ENCODE assay signal across 25 mouse cellular contexts in the genomic region with DNA sequence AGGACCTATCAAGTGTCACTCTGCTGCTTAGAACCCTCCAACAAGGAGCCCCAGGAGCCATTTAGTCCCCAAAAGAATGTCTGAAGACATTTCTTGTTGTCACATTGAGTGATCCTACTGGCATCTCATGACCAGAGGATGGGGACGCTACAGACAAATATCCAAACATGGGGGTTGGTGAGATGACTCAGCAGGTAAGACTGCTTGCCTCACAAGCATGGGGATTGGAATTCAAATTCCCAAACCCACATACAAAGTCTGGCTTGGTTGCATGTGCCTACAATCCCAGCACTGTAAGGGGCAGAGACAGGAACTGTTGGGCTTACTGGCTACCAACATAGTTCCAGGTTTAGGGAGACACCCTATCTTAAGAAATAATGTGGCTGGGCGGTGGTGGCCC. TPM values are rescaled to one million over a fixed set of nuclear protein-coding genes. Genes with fewer than 3 reads are reported as not detected.
"Had no signal": no experiment of that assay in that cellular context is flagged by ENCODE, and none has a peak within 500 bp of the region (broad histone marks: within the 10 kb centered on the region; RNA-seq: fewer than 3 reads in every experiment).

No protein-coding gene starts in this region.

- ATAC-seq: liver, embryonic 12.5 days had no signal

- H3K27ac ChIP-seq: limb, embryonic 10.5 days; limb, embryonic 13.5 days; liver, embryonic 12.5 days; liver, embryonic 15.5 days; lung, embryonic 15.5 days had no signal

- H3K27me3 ChIP-seq: limb, embryonic 13.5 days; liver, embryonic 12.5 days; liver, embryonic 15.5 days; lung, embryonic 15.5 days; megakaryocyte, embryonic 14.5 days had no signal

- H3K4me1 ChIP-seq: limb, embryonic 10.5 days; limb, embryonic 13.5 days; liver, embryonic 12.5 days; liver, embryonic 15.5 days; lung, embryonic 15.5 days; megakaryocyte, embryonic 14.5 days had no signal

- DNase-seq: kidney, postnatal 14 days; kidney, postnatal 4 days; liver; lung, adult 18-20 months; lung, postnatal 10 days; lung, postnatal 36 days; midbrain, embryonic 14.5 days; thymus, adult 18-20 months; thymus, postnatal 36 days had no signal

- H3K4me3 ChIP-seq: limb, embryonic 10.5 days; limb, embryonic 13.5 days; liver, embryonic 12.5 days; liver, embryonic 15.5 days; lung, embryonic 15.5 days; megakaryocyte, embryonic 14.5 days had no signal

- H3K9me3 ChIP-seq: limb, embryonic 10.5 days; limb, embryonic 13.5 days; liver, embryonic 12.5 days; liver, embryonic 15.5 days; lung, embryonic 15.5 days; megakaryocyte, embryonic 14.5 days had no signal

- H3K9ac ChIP-seq: limb, embryonic 13.5 days; liver, embryonic 12.5 days; liver, embryonic 15.5 days; lung, embryonic 15.5 days had no signal

RNA-seq across cellular contexts. Expression of a gene that starts 28.8 kb away (rescaled TPM):
- total RNA-seq: layer of hippocampus, adult 18-20 months; layer of hippocampus, postnatal 25 days; left cerebral cortex, adult 18-20 months; left cerebral cortex, postnatal 25 days had no signal
- polyA plus RNA-seq: limb, embryonic 10.5 days; limb, embryonic 13.5 days; liver, embryonic 12.5 days; liver, embryonic 15.5 days; lung, embryonic 15.5 days; midbrain, embryonic 11.5 days; midbrain, embryonic 14.5 days; midbrain, postnatal 0 days; neural tube, embryonic 11.5 days; neural tube, embryonic 14.5 days; stomach, embryonic 16.5 days; urinary bladder, adult 2 months had no signal
